Mouse (Mus musculus) c-Kit-negative CD71-positive TER-119-positive erythroid progenitor cells, embryonic 14.5 days (primary cell): ENCODE data around the gene Rnf144b.

Experiments used
- DNase-seq: peaks from one replicate; pipeline ENCODE4 v3.0.0-alpha.2; 2013; ENCODE audit warnings: low read depth, low spot score

Rnf144b gene

DNA sequence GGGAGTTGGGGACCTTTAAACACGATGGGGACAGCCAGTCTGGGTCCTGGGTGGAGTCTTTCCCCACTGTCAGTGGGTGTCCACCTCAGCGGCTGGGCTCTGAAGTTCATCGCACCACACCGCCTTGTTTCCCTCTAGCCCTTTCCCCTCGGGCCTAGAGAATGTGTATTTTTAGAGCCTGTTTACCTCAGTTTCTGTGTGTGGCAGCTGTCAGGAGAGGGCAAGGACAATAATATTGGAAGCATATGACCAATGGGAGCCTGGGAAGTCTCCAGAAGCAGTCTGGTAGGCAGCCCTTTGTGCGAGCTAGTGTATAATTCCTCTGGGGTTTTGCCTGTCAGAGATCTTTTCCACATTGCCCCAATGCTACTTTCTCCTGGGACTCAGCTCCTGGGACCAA is 95.9 kb downstream of the Rnf144b start:
- no peak for DNase-seq

DNA sequence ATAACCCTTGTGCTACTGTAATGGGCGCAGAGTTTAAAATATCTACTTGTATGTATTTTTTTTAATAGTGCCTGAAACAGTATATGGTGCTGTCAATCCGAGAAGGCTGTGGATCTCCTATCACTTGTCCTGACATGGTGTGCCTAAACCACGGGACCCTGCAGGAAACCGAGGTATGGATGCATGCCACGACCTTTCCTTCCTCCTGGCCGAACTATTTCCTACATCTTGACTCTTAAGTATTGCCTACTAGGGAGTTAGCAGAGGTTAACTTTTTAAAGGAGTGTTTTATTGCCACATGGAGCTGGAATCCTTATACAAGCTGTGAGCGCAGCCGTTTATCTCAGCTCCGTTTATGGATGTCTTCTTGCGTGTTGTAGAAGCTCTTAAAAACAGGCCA is 98.0 kb downstream of the Rnf144b start:
- DNase-seq: no peak

DNA sequence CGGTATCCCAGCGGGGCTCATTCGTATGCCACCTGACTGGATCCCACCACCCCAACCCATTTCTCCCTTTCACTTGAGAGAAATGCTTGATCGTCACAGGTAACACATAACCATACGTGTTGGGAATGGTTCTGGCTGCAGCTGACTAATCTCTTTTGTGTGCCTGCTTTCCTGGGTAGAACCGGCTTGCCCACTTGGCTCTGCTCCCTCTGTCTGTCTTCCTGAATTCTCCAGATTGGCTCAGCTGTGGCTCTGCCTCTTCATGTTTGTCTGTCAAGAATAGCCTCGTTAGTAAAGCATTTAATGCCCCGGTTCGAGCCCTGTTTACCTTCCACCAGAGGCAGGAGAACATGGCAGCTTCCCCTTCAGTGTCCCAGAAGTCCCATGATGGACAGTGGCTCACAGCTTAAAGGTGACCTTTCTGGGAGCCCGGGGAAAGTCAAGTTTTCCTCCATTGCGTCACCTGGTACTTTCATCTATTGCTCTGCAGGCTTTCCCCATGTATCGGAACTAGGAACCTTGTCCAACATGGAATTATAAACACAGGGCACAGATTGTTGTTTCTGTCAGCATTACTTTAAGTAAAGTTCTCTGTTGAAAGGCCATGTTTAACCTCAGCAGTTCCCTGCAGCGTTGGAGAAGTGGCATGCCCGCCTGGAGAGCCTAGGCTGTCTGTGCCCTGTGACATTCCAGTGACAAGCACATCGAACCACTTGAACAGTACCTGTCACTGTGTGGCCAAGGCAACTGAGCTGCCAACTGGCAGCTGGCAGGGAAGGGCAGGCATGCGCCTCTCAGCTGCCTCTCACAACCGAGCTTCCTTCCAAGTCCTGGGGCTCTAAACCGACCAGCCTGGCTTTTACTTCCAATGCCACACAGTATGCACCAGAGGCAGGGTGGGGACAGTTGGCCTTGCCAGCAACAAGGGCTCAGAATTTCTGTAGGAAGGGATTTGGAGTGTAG is 101.4 kb downstream of the Rnf144b start:
- no peak for DNase-seq

DNA sequence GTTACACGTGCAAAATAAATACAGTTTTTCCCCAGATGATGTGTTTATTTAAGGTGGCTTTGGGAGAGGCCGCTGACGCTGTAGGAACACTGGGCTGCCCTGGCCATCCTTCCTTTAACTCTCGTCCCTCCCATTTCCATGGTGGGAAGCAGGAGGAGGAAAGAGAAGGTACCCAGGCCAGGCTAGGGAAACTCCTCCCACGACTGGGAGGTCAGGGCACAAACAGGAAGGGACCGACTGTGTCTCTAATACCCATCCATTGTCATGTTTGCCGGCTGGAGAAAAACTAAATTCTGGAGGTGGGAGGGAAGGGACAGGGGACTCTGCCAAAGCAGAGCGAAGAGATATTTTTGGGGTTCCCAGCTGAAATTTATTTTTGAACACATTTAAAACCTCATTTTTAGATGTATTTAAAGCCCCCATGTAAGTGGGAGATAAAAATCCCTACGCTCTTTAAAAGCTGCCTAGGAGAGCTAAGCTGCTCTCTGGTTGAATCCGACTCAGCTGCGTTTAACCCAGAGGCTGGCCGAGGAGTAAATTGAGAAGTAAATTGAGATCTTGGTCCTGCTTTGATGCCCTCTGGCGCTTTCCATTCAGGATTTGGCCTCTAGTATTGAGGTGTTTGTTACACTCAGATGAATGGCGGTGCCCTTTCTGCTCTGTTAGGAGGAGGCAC is 102.3 kb downstream of the Rnf144b start:
- no peak for DNase-seq

DNA sequence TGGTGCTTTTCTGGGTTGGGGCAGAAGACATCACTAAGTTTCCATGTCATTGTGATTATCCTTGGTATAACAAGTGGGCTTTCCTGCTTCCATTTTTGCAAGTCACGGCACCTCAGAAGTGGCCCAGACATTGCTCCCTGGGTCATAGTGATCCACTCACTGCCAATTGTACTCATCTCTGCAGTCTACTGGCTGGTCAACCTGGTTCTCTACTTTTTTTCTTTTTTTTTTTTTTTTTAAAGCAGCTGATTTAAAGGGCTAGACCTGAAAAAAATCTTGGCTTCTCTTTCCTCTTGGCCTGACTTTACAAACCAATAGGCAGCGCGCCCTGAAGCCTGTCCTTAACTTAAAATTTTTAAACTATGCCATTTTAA is 102.9 kb downstream of the Rnf144b start:
- DNase-seq: no peak

DNA sequence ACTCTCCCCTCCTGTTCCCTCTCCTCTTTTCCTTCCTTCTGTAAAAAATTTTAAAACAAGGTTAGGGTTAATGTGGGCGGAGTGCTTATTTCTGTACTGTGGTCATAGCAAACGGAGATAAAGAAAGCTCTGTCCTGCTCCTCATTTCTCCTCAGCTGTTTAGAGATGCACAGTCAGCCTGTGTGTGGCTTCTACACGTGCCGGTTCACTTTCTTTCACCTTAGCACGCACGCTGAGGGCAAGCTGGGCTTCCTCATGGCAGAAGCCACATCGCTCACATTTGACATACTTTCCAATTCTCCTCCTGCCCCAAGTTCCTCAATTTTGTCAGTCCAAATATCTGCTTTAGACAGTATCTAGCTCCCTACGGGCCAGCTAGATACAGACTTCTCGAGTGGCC is 103.3 kb downstream of the Rnf144b start:
- DNase-seq: no peak

DNA sequence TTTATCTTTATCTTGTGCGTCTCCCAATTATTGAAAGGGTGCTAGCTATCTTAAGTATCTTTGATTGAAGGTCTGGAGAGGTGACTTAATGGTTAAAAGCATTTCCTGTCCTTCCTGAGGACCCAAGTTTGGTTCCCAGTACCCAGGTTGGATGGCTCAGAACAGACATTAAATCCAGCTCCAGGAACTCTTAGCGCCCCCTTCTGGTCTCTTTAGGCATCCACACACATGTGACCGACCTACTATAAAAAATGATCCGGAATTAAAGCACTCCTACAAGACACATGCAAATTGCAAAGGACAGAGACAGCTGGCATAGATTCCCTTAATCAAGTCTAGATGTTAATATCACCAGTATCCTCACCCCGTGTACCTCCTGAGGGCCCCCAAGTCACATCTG is 104.1 kb downstream of the Rnf144b start:
- DNase-seq: peak; percentile 16

DNA sequence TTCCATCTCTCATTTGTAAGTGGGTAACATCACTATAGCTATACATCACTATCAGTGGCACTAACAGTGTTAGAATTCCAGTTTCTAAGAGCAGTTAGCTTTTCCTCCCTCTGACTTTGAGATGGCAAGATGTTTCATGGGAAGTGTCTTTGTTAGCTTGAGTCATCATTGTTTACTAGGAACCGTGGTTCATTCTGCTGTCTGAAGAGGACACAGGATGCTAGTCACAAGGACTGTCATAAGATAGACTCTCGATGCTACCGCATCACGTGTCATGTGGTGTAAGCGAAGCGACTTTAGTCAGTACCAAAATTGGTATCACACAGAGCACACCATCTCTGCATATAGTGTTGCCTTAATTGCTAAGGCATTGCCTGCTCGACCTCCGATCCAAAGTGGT is 105.7 kb downstream of the Rnf144b start:
- no peak for DNase-seq

DNA sequence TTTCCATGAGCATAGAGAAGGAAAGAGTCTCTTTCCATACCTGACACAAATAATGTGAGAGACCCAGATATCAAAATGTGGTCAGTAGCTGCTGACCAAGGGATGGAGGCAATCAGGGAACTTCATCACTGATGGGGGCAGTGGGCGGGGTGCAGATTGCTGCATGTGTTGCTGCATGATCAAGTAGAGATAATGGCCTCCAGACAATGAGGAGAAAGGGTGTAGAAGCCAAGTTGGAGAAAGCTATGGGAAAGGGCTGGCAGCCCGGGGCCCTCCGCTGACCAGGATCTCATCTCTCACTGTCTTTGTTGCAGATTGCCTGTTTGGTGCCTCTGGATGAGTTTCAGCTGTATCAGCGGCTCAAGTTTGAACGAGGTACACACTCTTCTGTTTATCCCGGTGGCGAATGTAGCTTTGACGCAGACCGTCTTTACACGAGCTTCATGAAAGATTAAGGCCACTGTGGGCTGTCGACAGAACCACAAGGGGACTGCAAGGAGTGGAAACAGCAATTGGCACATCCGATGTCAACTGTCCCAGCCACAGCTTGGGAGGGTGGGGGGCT is 106.3 kb downstream of the Rnf144b start:
- no peak for DNase-seq

DNA sequence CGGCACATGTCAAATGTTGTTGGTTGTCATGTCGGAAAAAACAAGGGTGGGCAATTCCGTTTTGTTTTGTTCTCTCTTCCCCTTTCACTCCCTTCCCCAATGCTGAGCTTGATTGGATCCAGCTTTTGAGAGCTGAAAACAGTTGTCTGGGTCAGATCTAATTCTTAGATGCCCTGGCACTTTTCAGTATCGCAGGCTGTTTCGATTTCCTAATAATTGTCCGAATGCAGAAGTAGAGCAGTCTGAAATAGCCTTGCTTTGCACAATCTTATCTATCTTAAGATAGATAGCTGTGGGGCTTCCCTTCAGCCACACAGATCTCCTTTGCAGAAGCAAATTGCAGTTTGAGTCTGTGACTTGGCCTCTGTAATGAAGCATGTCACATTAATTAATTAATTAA is 109.7 kb downstream of the Rnf144b start:
- DNase-seq: no peak

DNA sequence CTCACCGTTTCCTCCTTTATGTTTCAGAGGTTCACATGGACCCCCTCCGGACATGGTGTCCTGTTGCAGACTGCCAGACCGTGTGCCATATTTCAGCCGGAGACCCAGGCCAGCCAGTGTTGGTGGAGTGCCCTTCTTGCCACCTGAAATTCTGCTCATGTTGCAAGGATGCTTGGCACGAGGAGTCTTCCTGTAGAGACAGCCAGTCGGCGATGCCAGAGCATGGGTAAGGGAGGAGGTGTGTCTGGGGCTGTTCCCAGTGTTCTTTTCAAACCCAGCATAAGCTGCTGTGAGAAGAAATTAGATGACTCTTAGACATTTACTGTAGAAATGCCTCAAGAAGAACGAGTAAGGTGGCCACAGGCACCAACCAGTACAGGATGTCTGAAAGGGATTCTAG is 114.9 kb downstream of the Rnf144b start:
- DNase-seq: no peak

DNA sequence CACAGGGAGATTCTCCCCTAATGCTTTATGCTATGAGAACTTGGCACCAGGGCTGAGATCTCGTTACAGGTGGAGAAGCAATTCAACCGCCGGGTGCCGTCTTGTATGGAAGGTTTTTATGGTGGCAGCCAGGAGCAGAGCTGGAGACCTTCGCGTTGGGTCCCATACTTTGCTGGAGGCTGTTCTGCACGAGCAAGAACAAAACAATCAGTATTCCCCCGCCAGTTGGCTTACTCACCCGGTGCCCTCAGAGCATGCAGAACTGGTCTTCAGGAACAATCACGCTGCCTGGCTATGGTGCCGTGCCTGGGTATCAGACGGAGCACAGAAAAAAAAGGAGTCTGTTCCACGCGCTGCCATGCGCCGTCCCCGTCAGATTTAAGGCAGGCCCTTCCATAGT is 115.7 kb downstream of the Rnf144b start:
- DNase-seq: no peak

DNA sequence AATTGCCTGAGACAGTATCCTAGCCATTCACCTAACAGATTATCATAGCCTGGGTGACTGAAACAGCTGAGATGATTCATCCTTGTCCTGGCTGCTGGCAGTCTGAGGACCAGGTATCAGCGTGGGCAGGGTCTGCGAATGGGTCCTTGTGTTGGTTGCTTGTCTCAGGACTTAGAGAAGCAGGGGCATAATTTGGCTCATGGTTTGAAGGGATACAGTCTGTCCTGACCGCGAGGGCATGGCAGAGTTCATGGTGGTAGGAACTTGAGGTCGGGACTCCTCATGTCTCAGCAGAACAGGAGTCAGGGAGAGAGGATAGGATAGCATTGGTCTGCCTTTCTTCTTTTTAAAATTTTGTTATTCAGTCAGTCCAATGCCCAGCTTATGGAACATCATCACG is 121.1 kb downstream of the Rnf144b start:
- DNase-seq: no peak

DNA sequence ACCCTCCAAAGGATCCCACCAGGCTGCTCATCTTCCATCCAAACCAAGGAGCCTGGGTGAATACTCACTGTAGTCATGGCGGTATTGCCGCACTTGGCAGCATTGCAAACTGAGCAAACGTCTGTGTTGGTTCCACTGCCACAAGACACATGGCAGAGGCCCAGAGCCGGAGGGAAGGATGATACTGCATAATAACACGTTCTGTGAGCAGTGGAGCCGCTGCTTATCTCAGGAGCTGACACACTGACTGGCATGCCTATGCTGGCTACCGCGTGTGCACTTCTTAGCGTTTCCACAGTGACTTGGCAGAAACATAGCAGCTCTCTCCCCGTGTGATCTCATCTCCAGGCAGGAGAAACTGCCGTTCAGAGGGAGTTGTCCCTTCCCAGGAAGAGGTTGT is 122.3 kb downstream of the Rnf144b start:
- DNase-seq: peak; percentile 11

DNA sequence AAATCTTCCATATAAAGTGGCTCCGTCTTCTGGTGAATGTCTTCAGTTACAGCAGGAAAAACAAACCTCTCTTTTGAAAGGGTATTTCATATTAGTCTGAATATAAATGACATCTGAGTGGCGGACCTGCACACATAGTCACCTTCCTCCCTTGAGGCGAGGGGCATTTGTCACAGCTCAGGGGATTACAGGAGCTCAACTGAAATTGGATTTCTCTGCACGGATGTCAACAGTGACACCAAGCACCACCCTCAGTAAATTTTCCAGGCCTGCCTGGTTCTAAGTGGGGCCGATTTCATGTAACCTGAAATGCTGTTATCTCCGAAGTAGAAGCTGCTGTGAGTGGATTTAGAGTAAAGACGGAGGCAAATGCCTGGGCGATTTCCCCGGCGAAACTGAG is 124.0 kb downstream of the Rnf144b start:
- DNase-seq: no peak

DNA sequence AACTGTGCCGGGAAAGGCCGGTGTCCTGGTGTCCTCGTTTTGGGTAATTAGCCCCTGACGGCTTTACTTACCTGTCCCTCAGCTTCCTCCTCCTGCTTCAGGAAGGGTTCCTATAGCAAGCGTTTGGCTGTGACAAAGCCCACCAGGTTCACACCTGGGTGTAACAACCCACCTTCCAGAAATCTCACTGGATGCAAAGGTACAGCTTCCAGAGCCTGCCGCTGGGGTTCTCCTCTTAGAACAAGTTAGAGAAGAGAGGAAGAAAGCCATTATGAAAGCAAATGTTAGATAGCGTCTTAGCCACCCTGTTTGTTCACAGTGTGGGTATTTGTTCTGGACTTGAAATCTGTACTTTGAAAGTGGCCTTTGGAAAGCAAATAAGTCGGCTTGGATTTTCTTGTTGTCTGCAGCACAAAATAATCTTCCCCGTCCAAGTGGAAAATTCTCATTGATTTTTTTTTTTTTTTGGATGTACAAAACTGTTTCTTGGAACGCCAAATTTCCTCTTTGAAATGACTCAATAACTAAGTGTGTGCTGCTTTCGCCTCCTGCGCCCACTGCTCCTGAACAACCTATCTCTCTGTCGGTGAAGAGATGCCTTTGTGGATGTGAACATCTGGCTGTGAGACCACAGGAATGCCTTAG is 124.8 kb downstream of the Rnf144b start:
- DNase-seq: no peak

DNA sequence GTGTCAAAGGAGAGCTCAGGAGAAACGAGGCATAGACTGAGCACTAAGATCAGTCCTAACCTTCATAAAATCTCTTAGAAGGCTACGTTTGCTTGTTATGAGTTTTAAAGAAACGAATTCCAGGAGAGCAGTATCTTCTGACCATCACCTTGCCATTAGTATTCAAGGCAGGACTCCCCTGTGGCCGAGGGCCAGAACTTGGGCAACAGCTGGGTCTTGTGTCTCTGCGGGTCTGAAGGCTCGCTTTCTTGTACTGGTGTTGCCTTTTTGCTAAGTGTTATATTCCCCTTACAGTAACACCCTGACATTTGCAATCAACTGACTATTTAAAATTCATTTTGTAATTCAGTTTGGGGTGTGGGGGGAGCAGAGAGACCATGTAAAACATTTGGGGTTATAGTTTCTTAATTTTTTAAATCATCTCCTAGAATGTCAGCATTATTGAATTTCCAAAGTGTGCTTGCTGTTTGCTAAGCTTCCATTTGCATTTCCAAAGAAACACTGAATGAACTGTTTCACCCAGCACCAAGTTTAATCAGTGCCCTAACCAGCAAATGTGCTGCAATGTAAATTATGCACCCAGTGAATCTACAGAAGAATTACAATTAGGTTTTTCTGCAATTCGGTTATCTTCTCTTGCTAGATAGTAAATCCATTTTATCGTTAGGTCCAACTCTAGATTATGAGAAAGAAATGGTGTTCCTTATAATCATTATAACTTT is 126.0 kb downstream of the Rnf144b start:
- DNase-seq: no peak

DNA sequence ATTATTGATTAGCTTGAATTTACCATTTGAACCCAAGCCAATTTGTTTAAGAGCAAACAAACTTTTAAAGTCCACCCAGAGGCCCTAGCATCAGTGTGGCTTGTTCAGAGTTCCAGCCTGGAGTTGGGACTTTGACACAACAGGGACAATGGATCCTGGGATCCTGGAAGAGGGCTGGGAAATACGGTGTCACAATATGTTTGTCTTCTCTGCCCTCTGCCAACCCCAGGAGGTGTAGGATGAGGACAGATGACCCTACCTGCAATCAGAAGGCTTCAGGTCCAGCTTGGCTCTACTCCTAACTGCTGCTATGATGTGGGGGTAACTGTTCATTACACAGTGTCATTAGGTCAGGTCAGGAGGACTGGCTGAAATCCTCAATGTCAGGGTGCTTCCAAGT is 128.2 kb downstream of the Rnf144b start:
- DNase-seq: no peak

DNA sequence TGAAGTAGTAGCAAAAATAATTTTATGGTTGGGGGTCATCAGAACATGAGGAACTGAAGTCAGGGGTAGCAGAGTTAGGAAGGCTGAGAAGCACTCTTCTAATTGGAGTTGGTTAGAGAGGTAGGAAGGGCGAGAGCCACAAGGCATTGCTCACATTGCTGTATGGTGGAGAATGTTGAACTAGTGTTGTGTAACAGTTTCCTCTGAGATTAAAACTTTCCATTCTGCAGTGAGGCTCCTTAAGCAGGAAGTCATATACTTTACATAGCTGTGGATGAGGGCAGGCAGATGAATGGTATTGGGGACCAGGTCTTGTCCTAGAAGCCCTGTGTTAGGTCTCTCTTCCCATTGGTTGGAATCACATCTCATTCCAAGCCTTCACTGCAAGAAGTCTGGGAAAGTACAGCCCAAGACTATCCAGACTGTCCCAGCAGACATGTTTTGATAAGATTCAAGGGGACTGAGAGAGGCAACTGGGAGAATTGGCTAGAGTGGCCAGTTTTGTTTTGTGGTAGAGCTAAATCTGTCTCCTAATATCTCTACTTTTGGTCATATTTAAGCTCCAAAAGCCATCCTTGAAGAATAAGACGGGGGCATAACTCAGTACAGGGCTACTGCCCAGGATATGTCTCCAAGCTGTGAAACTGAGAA is 128.8 kb downstream of the Rnf144b start:
- DNase-seq: no peak

DNA sequence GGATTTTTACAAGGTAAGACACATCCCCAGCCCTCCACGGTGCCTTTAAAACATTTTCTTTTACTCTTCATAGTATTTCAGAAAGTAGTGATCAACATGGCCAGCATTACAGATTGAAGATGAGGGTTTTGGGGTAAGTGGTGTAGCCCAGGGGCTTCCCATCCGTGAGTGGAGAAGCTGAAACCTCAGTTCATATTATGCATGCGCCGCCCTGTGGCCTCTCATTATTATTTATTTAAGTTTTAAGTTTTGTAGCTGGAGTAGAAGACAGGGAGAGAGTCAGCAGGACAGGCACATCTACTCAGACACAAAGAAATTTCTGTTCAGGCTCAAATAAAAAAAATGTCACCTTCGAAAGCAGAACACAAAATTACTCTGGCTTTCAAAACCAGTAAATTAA is 131.3 kb downstream of the Rnf144b start:
- no peak for DNase-seq

DNA sequence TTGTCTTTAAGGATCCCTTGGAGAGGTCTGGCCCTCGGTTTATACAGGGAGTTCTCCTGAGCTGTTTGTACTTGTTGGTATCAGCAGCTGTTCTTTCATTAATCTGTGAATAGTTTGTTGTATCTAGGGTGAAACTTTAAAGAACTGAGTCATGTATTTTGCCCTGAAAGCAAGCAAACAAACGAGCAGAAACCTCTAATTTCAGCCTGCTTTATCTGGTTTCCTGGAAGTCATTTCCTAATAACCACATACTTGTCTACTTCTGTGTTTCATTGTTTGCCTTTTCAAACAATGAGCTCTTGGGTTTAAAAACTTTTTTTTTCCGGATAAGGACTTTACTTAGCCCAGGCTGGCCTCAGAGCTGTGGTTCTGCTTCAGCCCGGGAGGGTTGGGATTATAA is 136.8 kb downstream of the Rnf144b start:
- DNase-seq: no peak
